Mouse (Mus musculus) MEL (cell line): ENCODE results near the gene Zfp111. TPM values are rescaled to one million over a fixed set of nuclear protein-coding genes. Genes with fewer than 3 reads are reported as not detected.

Source experiments
- DNase-seq: peaks from one replicate; pipeline ENCODE4 v3.0.0; 2011; ENCODE audit warnings: low read depth, low spot score
- H3K27ac ChIP-seq: 2 replicates; pipeline ENCODE4 v1.5.1; 2012; ENCODE audit warnings: low read depth, mild to moderate bottlenecking, control low read depth, low read length, moderate library complexity; ENCODE audit not compliant: control insufficient read depth
- H3K27me3 ChIP-seq, 2 experiments: fragments of 150-350 bp in 1 of 2; sonication (generic) in 1 of 2; 2 replicates each; pipeline ENCODE4 v1.6.1; 2012; ENCODE audit warnings: low read length in 2 of 2, mild to moderate bottlenecking in 2 of 2, improper control_type of control experiment in 1 of 2, moderate library complexity in 1 of 2; ENCODE audit not compliant: insufficient read depth in 2 of 2, control insufficient read depth in 1 of 2
- H3K36me3 ChIP-seq, 2 experiments: 2 replicates each; pipeline ENCODE4 v1.6.1; 2012 to 2014; ENCODE audit warnings: low read length in 2 of 2, improper control_type of control experiment in 1 of 2, inconsistent platforms in 1 of 2, mild to moderate bottlenecking in 1 of 2; ENCODE audit not compliant: insufficient read depth in 2 of 2, control insufficient read depth in 1 of 2
- H3K4me1 ChIP-seq, 2 experiments: fragments of 150-350 bp in 1 of 2; sonication (generic) in 1 of 2; 2 replicates each; pipeline ENCODE4 v1.6.1; 2012; ENCODE audit warnings: low read length in 2 of 2, improper control_type of control experiment in 1 of 2, mild to moderate bottlenecking in 1 of 2; ENCODE audit not compliant: insufficient read depth in 2 of 2, control insufficient read depth in 1 of 2
- H3K4me3 ChIP-seq, 2 experiments: fragments of 150-350 bp in 1 of 2; sonication (generic) in 1 of 2; 2 replicates each; pipeline ENCODE4 v1.5.1; 2012; ENCODE audit warnings: low read depth in 2 of 2, low read length in 2 of 2, mild to moderate bottlenecking in 2 of 2, moderate library complexity in 2 of 2, control low read depth in 1 of 2, improper control_type of control experiment in 1 of 2; ENCODE audit not compliant: control insufficient read depth in 1 of 2, insufficient read depth in 1 of 2
- H3K79me2 ChIP-seq: 2 replicates; pipeline ENCODE4 v1.6.1; 2012; ENCODE audit warnings: mild to moderate bottlenecking, low read length, moderate library complexity; ENCODE audit not compliant: control insufficient read depth, poor library complexity, insufficient read depth
- H3K9ac ChIP-seq: 2 replicates; pipeline ENCODE4 v1.6.1; 2012; ENCODE audit warnings: low read depth, mild to moderate bottlenecking, control low read depth, low read length, moderate library complexity; ENCODE audit not compliant: control insufficient read depth, poor library complexity, severe bottlenecking
- H3K9me3 ChIP-seq: fragments of 150-350 bp; sonication (generic); replicated peaks from 2 replicates; pipeline ENCODE4 v1.6.1; 2012; ENCODE audit warnings: mild to moderate bottlenecking, low read length, improper control_type of control experiment, moderate library complexity; ENCODE audit not compliant: insufficient read depth
- BHLHE40 ChIP-seq: IDR thresholded peaks from 2 replicates; pipeline ENCODE4 v1.6.1; 2012; ENCODE audit warnings: low read depth, mild to moderate bottlenecking, inconsistent platforms, low read length, improper control_type of control experiment, borderline replicate concordance
- CHD2 ChIP-seq: IDR thresholded peaks from 2 replicates; pipeline ENCODE4 v1.6.1; 2011; ENCODE audit warnings: low read length, improper control_type of control experiment
- CTCF ChIP-seq, 3 experiments: IDR thresholded peaks in 2 of 3; conservative IDR thresholded peaks in 1 of 3; 2 replicates each; pipeline ENCODE4 v1.5.1; 2011 to 2012; ENCODE audit warnings: low read length in 3 of 3, low read depth in 2 of 3, mild to moderate bottlenecking in 2 of 3, improper control_type of control experiment in 1 of 3, inconsistent platforms in 1 of 3, mixed read lengths in 1 of 3, moderate library complexity in 1 of 3; ENCODE audit not compliant: control insufficient read depth in 1 of 3, insufficient read depth in 1 of 3, poor library complexity in 1 of 3, severe bottlenecking in 1 of 3
- E2F4 ChIP-seq: IDR thresholded peaks from 2 replicates; pipeline ENCODE4 v1.6.1; 2011; ENCODE audit warnings: low read depth, low read length, improper control_type of control experiment, borderline replicate concordance
- ELF1 ChIP-seq: IDR thresholded peaks from 2 replicates; pipeline ENCODE4 v1.6.1; 2014; ENCODE audit warnings: low read depth, mild to moderate bottlenecking, inconsistent platforms, low read length, improper control_type of control experiment, moderate library complexity
- EP300 ChIP-seq, 2 experiments: IDR thresholded peaks; 2 replicates each; pipeline ENCODE4 v1.6.1; 2011; ENCODE audit warnings: improper control_type of control experiment in 2 of 2, low read length in 2 of 2, low read depth in 1 of 2, mild to moderate bottlenecking in 1 of 2
- GABPA ChIP-seq: IDR thresholded peaks from 2 replicates; pipeline ENCODE4 v1.6.1; 2012; ENCODE audit warnings: low read depth, mild to moderate bottlenecking, inconsistent platforms, low read length, improper control_type of control experiment, moderate library complexity
- GATA1 ChIP-seq: IDR thresholded peaks from 2 replicates; pipeline ENCODE4 v1.6.1; 2011; ENCODE audit warnings: low read depth, low read length, improper control_type of control experiment
- HCFC1 ChIP-seq: IDR thresholded peaks from 2 replicates; pipeline ENCODE4 v1.6.1; 2012; ENCODE audit warnings: low read depth, mild to moderate bottlenecking, inconsistent platforms, low read length, improper control_type of control experiment, moderate library complexity
- JUND ChIP-seq: IDR thresholded peaks from 2 replicates; pipeline ENCODE4 v1.6.1; 2011; ENCODE audit warnings: low read depth, mild to moderate bottlenecking, improper control_type of control experiment, low read length
- MAFK ChIP-seq: IDR thresholded peaks from 2 replicates; pipeline ENCODE4 v1.6.1; 2011; ENCODE audit warnings: low read depth, mild to moderate bottlenecking, low read length, improper control_type of control experiment, borderline replicate concordance
- MAZ ChIP-seq: IDR thresholded peaks from 2 replicates; pipeline ENCODE4 v1.6.1; 2012; ENCODE audit warnings: low read depth, mild to moderate bottlenecking, inconsistent platforms, low read length, improper control_type of control experiment
- MEF2A ChIP-seq: IDR thresholded peaks from 2 replicates; pipeline ENCODE4 v1.6.1; 2014; ENCODE audit warnings: low read depth, mild to moderate bottlenecking, inconsistent platforms, low read length, improper control_type of control experiment; ENCODE audit not compliant: poor library complexity, insufficient replicate concordance, severe bottlenecking; ENCODE audit errors: extremely low read depth
- MXI1 ChIP-seq: IDR thresholded peaks from 2 replicates; pipeline ENCODE4 v1.6.1; 2011; ENCODE audit warnings: mild to moderate bottlenecking, low read depth, low read length, improper control_type of control experiment
- MYB ChIP-seq: IDR thresholded peaks from 2 replicates; pipeline ENCODE4 v1.6.1; 2011; ENCODE audit warnings: mild to moderate bottlenecking, low read depth, low read length, improper control_type of control experiment
- NELFE ChIP-seq: IDR thresholded peaks from 2 replicates; pipeline ENCODE4 v1.6.1; 2011; ENCODE audit warnings: low read depth, low read length, improper control_type of control experiment
- NRF1 ChIP-seq: IDR thresholded peaks from 2 replicates; pipeline ENCODE4 v1.6.1; 2014; ENCODE audit warnings: low read depth, mild to moderate bottlenecking, inconsistent platforms, low read length, improper control_type of control experiment, moderate library complexity; ENCODE audit not compliant: poor library complexity, insufficient read depth, severe bottlenecking
- POLR2A ChIP-seq, 2 experiments: IDR thresholded peaks; 2 replicates each; pipeline ENCODE4 v1.6.1; 2011 to 2012; ENCODE audit warnings: low read length in 2 of 2, mild to moderate bottlenecking in 2 of 2, control low read depth in 1 of 2, improper control_type of control experiment in 1 of 2, low read depth in 1 of 2, moderate library complexity in 1 of 2; ENCODE audit not compliant: control insufficient read depth in 1 of 2, insufficient read depth in 1 of 2, poor library complexity in 1 of 2
- POLR2AphosphoS2 ChIP-seq: IDR thresholded peaks from 2 replicates; pipeline ENCODE4 v1.6.1; 2011; ENCODE audit warnings: low read length, improper control_type of control experiment
- POLR2AphosphoS5 ChIP-seq: IDR thresholded peaks from 2 replicates; pipeline ENCODE4 v1.6.1; 2012; ENCODE audit warnings: low read depth, borderline replicate concordance, mild to moderate bottlenecking, inconsistent platforms, low read length, moderate library complexity, mixed read lengths
- SIN3A ChIP-seq: IDR thresholded peaks from 2 replicates; pipeline ENCODE4 v1.6.1; 2012; ENCODE audit warnings: low read length, improper control_type of control experiment, inconsistent platforms
- SMC3 ChIP-seq: IDR thresholded peaks from 2 replicates; pipeline ENCODE4 v1.6.1; 2011; ENCODE audit warnings: low read depth, low read length, improper control_type of control experiment
- TAL1 ChIP-seq: IDR thresholded peaks from 2 replicates; pipeline ENCODE4 v1.6.1; 2012; ENCODE audit warnings: mild to moderate bottlenecking, inconsistent platforms, low read length, moderate library complexity, mixed read lengths
- TBP ChIP-seq: IDR thresholded peaks from 2 replicates; pipeline ENCODE4 v1.8.0; 2011; ENCODE audit warnings: low read depth, low read length, improper control_type of control experiment
- TCF12 ChIP-seq: IDR thresholded peaks from 2 replicates; pipeline ENCODE4 v1.6.1; 2014; ENCODE audit warnings: low read depth, mild to moderate bottlenecking, inconsistent platforms, low read length, improper control_type of control experiment, moderate library complexity
- USF1 ChIP-seq: IDR thresholded peaks from 2 replicates; pipeline ENCODE4 v1.6.1; 2014; ENCODE audit warnings: low read depth, mild to moderate bottlenecking, inconsistent platforms, low read length, improper control_type of control experiment, moderate library complexity
- USF2 ChIP-seq, 2 experiments: IDR thresholded peaks; 2 replicates each; pipeline ENCODE4 v1.6.1; 2011 to 2012; ENCODE audit warnings: improper control_type of control experiment in 2 of 2, low read length in 2 of 2, borderline replicate concordance in 1 of 2, inconsistent platforms in 1 of 2, low read depth in 1 of 2, mild to moderate bottlenecking in 1 of 2; ENCODE audit not compliant: insufficient read depth in 1 of 2
- ZC3H11A ChIP-seq: IDR thresholded peaks from 2 replicates; pipeline ENCODE4 v1.6.1; 2012; ENCODE audit warnings: low read depth, mild to moderate bottlenecking, inconsistent platforms, low read length, improper control_type of control experiment
- ZKSCAN1 ChIP-seq: IDR thresholded peaks from 2 replicates; pipeline ENCODE4 v1.6.1; 2012; ENCODE audit warnings: low read depth, mild to moderate bottlenecking, inconsistent platforms, low read length, improper control_type of control experiment, moderate library complexity
- ZMIZ1 ChIP-seq: IDR thresholded peaks from 2 replicates; pipeline ENCODE4 v1.6.1; 2012; ENCODE audit warnings: low read depth, mild to moderate bottlenecking, inconsistent platforms, low read length, improper control_type of control experiment, moderate library complexity
- ZNF384 ChIP-seq: IDR thresholded peaks from 2 replicates; pipeline ENCODE4 v1.6.1; 2012; ENCODE audit warnings: low read depth, mild to moderate bottlenecking, inconsistent platforms, low read length, improper control_type of control experiment
- polyA plus RNA-seq, 2 experiments: library from polyadenylated mRNA; stranded (reverse) in 1 of 2; unstranded in 1 of 2; fragments of >175 nt in 1 of 2; fragments of >200 nt in 1 of 2; gene quantifications; 2 replicates each; pipeline versions ENCODE4 v1.2.1 to v1.2.4; 2012; ENCODE audit warnings: low replicate concordance in 2 of 2, low read depth in 1 of 2; ENCODE audit not compliant: insufficient read length in 2 of 2, insufficient read depth in 1 of 2, missing spikeins in 1 of 2
- total RNA-seq: library from RNA; depleted of rRNA; stranded (reverse); fragments of 300-350 nt; gene quantifications from 2 replicates; pipeline ENCODE4 v1.2.3, GENCODE M21; 2012

Zfp111 gene
- total and polyA plus RNA-seq, 3 experiments, result not detected

DNA sequence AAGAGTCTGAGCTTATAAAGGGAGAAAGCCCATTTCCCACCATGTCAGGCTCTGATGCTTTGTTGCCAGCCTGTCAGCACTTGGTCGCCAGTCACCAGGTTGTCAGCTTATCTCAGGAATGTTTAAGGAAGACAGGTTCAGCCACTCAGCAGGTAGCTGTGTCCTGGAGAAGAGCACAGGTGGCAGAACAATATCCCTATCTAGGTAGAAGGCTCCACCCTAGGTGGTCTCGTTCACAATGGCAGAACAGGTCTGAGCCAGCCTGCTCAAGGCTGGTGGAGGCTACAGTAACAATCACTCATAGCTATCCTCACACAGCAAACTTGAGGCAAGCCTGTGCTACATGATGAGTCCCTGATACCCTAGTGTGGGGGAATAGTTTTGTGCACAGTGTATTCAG is 19.9 kb downstream of the Zfp111 start:
- Histone ChIP-seq H3K27ac (no peak overlapping the region), H3K4me1 (no peaks in the 10 kb centered on the region), H3K79me2 (no peaks in the 10 kb centered on the region)

DNA sequence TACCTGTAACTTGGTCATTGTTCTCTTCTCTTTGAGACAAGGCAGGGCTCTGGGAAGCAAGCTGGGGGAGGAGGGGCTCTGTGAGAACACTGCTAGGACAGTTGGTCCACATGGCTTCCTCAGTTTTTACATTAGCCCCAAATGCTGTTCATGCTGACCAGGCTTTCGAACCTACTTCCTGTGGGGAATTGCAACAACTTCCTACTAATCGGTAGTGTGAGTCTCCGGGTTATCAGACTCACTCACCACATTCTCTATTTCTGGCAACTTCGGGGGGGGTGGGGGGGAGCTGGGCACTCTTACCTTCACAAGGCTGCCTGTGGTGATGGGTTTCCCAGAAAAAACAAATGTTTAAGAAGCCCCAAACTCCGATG is 21.7 kb downstream of the Zfp111 start:
- Histone ChIP-seq H3K9ac (no peak overlapping the region), H3K4me3 (no peak overlapping the region), H3K9me3 (no peaks in the 10 kb centered on the region), H3K4me1 (no peaks in the 10 kb centered on the region), H3K27ac (no peak overlapping the region), H3K36me3 (no peaks in the 10 kb centered on the region), H3K79me2 (no peaks in the 10 kb centered on the region), H3K27me3 (no peaks in the 10 kb centered on the region)
- no peak for TF ChIP-seq MAZ
- no peak for TF ChIP-seq BHLHE40
- TF ChIP-seq ELF1, result no peak
- no peak for TF ChIP-seq USF2 (IDR thresholded peaks at IDR 0.05; ENCODE audit: borderline replicate concordance in 1 of 2, insufficient read depth in 1 of 2, low read depth in 1 of 2, low read length in 2 of 2)
- no peak for TF ChIP-seq MYB
- TF ChIP-seq ZKSCAN1, result no peak
- no peak for TF ChIP-seq SIN3A
- TF ChIP-seq GABPA, result no peak
- TF ChIP-seq SMC3, result no peak
- no peak for TF ChIP-seq CTCF (IDR thresholded peaks at IDR 0.05 in 2 of 3, conservative IDR thresholded peaks at IDR 0.05 in 1 of 3; ENCODE audit: control insufficient read depth in 1 of 3, insufficient read depth in 1 of 3, low read depth in 2 of 3, low read length in 3 of 3, poor library complexity in 1 of 3, severe bottlenecking in 1 of 3)
- no peak for TF ChIP-seq NELFE
- TF ChIP-seq USF1, result no peak
- TF ChIP-seq POLR2AphosphoS2, result no peak
- no peak for TF ChIP-seq TAL1
- TF ChIP-seq EP300 (IDR thresholded peaks at IDR 0.05; ENCODE audit: low read depth in 1 of 2, low read length in 2 of 2), result no peak
- TF ChIP-seq ZMIZ1, result no peak
- TF ChIP-seq ZC3H11A, result no peak
- no peak for TF ChIP-seq E2F4
- TF ChIP-seq MXI1, result no peak
- TF ChIP-seq MEF2A, result no peak
- no peak for DNase-seq

More for the DNA sequence above, 19.9 kb downstream of the Zfp111 start:
- no peaks in the 10 kb centered on the region for H3K9me3 ChIP-seq
- H3K4me3 ChIP-seq, result no peak overlapping the region
- no peak overlapping the region for H3K9ac ChIP-seq
- TF ChIP-seq POLR2AphosphoS2 (no peak), MXI1 (no peak), NRF1 (no peak), ZKSCAN1 (no peak), POLR2AphosphoS5 (no peak), E2F4 (no peak), ZNF384 (no peak), HCFC1 (no peak), SMC3 (no peak), ELF1 (no peak), TCF12 (no peak), TBP (no peak), CTCF (IDR thresholded peaks at IDR 0.05 in 2 of 3, conservative IDR thresholded peaks at IDR 0.05 in 1 of 3; ENCODE audit: control insufficient read depth in 1 of 3, insufficient read depth in 1 of 3, low read depth in 2 of 3, low read length in 3 of 3, poor library complexity in 1 of 3, severe bottlenecking in 1 of 3) (no peak), USF2 (IDR thresholded peaks at IDR 0.05; ENCODE audit: borderline replicate concordance in 1 of 2, insufficient read depth in 1 of 2, low read depth in 1 of 2, low read length in 2 of 2) (no peak), GATA1 (no peak), JUND (no peak), MAFK (no peak), POLR2A (IDR thresholded peaks at IDR 0.05; ENCODE audit: control insufficient read depth in 1 of 2, insufficient read depth in 1 of 2, low read depth in 1 of 2, low read length in 2 of 2, poor library complexity in 1 of 2) (no peak), CHD2 (no peak), MAZ (no peak)
- no peak for DNase-seq
- H3K36me3 ChIP-seq, result no peaks in the 10 kb centered on the region
- H3K27me3 ChIP-seq, result no peaks in the 10 kb centered on the region
